Mouse (Mus musculus): ENCODE data around the gene Birc5.
A peak's percentile ranks its signal among the peaks of the same experiment; 100 is the strongest.

GRCm38 (mm10) chr11:117870688-117871365 lies 21.8 kb downstream of the Birc5 start:
- TF ChIP-seq POLR2A (IDR thresholded peaks at IDR 0.05; ENCODE audit: low read depth, low read length) (no peak), CTCF (IDR thresholded peaks at IDR 0.05; ENCODE audit: extremely low read depth, insufficient read depth, insufficient read length, insufficient replicate concordance) (peak; percentile 96)

All from spleen, adult 2 months (tissue).